ENCODE assay signal across 9 mouse cellular contexts in the genomic region with DNA sequence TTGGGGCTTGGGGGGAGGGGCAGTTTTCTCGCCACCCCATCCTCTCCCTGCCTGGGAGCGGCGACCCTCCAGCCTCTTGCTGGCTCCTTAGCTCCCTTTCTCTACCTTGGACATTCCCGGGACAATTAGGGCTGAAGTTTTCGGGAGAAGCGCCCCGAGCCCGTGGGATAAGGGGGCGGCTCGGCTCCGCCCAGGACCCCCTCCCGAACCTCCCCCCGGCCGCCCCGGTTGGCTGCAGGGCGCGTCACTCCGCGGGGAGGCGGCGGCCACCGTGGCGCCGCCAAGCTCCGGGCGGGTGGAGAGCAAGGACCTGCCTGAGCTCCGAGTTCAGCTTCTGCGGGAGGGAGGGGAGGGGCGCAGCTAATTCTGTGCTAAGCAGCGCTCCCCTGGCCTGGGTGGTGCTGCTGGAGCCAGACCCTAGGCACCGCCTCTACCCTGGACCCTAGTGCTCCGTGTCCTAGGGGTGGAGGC. TPM values are rescaled to one million over a fixed set of nuclear protein-coding genes. Genes with fewer than 3 reads are reported as not detected.
A peak's percentile ranks its signal among the peaks of the same experiment; 100 is the strongest.
DNase-seq lines count a peak whose midpoint lies in the region; ATAC-seq and TF ChIP-seq lines count a peak whose summit lies in the region.
"Had no signal": no experiment of that assay in that cellular context is flagged by ENCODE, and none has a peak within 500 bp of the region (broad histone marks: within the 10 kb centered on the region; RNA-seq: fewer than 3 reads in every experiment).

No protein-coding gene starts in this region.

- WGBS in liver, postnatal 0 days (ENCODE audit: insufficient replicate concordance) = under 1% methylated on average over 29 of the region's 32 CpGs
- WGBS in stomach, embryonic 15.5 days = under 1% methylated on average over 28 of the region's 32 CpGs

- no peak for TF ChIP-seq EP300 in liver, postnatal 0 days (IDR thresholded peaks at IDR 0.05; ENCODE audit: low read depth)

- peak overlapping the region; percentile 66 for H3K4me2 ChIP-seq in liver, postnatal 0 days (ENCODE audit: low read depth, low read length)
- H3K4me2 ChIP-seq in stomach, embryonic 15.5 days = peak overlapping the region; percentile 89

- H3K9ac ChIP-seq in liver, postnatal 0 days (replicated peaks) = peak overlapping the region; percentile 68
- no peak overlapping the region for H3K9ac ChIP-seq in stomach, embryonic 15.5 days

- no peak overlapping the region for H3K27ac ChIP-seq in embryonic fibroblast, embryonic 13.5 days (ENCODE audit: insufficient read depth, low read length)
- peak overlapping the region; percentile 91 for H3K27ac ChIP-seq in liver, postnatal 0 days (ENCODE audit: low read depth)
- no peak overlapping the region for H3K27ac ChIP-seq in stomach, embryonic 15.5 days

- peak; percentile 77 for DNase-seq in layer of hippocampus, adult 11-12 months (ENCODE audit: low spot score)
- no peak for DNase-seq in layer of hippocampus, adult 9-10 months (ENCODE audit: low spot score)
- peak; percentile 67 for DNase-seq in heart, postnatal 4 days
- DNase-seq in layer of hippocampus, adult 8-10 months (ENCODE audit: low spot score in 2 of 2) = peak; percentile 48 to 63
- peak; percentile 67 for DNase-seq in liver, postnatal 0 days

- H3K4me3 ChIP-seq in embryonic fibroblast, embryonic 13.5 days (ENCODE audit: insufficient read depth, low read length) = peak overlapping the region; percentile 39
- H3K4me3 ChIP-seq in liver, postnatal 0 days (ENCODE audit: low read depth, low read length) = peak overlapping the region; percentile 57
- peak overlapping the region; percentile 51 for H3K4me3 ChIP-seq in stomach, embryonic 15.5 days (replicated peaks)

- no peaks in the 10 kb centered on the region for H3K9me3 ChIP-seq in liver, postnatal 0 days (ENCODE audit: low read length)
- H3K9me3 ChIP-seq in stomach, embryonic 15.5 days = no peaks in the 10 kb centered on the region

- no peaks in the 10 kb centered on the region for H3K36me3 ChIP-seq in liver, postnatal 0 days (replicated peaks; ENCODE audit: insufficient read depth, low read length)
- no peaks in the 10 kb centered on the region for H3K36me3 ChIP-seq in stomach, embryonic 15.5 days
- H3K36me3 ChIP-seq: G1E had no signal

- no peaks in the 10 kb centered on the region for H3K4me1 ChIP-seq in embryonic fibroblast, embryonic 13.5 days (ENCODE audit: control insufficient read depth, insufficient read depth, low read length)
- no peaks in the 10 kb centered on the region for H3K4me1 ChIP-seq in liver, postnatal 0 days (ENCODE audit: insufficient read depth)
- H3K4me1 ChIP-seq in stomach, embryonic 15.5 days = peaks cover 29% of the 10 kb centered on the region

- H3K27me3 ChIP-seq in liver, postnatal 0 days (ENCODE audit: insufficient read depth, low read length) = peaks cover 79% of the 10 kb centered on the region
- H3K27me3 ChIP-seq in stomach, embryonic 15.5 days (replicated peaks) = peaks cover 80% of the 10 kb centered on the region

- no peak for TF ChIP-seq POLR2A in embryonic fibroblast, embryonic 13.5 days (IDR thresholded peaks at IDR 0.05; ENCODE audit: low read depth, low read length)

- no peak for TF ChIP-seq CTCF in embryonic fibroblast, embryonic 13.5 days (IDR thresholded peaks at IDR 0.05; ENCODE audit: borderline replicate concordance, insufficient read depth, low read length)
- TF ChIP-seq CTCF in liver, postnatal 0 days (IDR thresholded peaks at IDR 0.05; ENCODE audit: low read depth) = no peak

- ATAC-seq in liver, postnatal 0 days = peak; percentile 70
- ATAC-seq in stomach, embryonic 15.5 days (ENCODE audit: insufficient read depth, low FRiP score, low read depth) = peak; percentile 70
- ATAC-seq in CD4-positive, CD25-positive, alpha-beta regulatory T cell, adult 4 months = no peak

RNA-seq across cellular contexts. Expression of gene Sall1, which starts 0.6 kb away (rescaled TPM):
- polyA plus RNA-seq in embryonic fibroblast, embryonic 13.5 days (2011; ENCODE audit: insufficient read length, low read depth, missing spikeins) = 0.52 and 0.74 TPM in 2 replicates
- 1 to 10 TPM; 5.0 to 6.3 TPM for total RNA-seq in heart, postnatal 4 days (2021)
- total RNA-seq in layer of hippocampus, adult 8-10 months (2022) = 10 to 100 TPM; 13.0 to 26.1 (median 19.3) TPM
- 3.3 and 3.9 TPM in 2 replicates for polyA plus RNA-seq in liver, postnatal 0 days (2015; fragmentation: Nextera tagmentation; extraction: Ambion mirVana)
- polyA plus RNA-seq in stomach, embryonic 15.5 days (2015; fragmentation: Nextera tagmentation; extraction: Ambion mirVana) = 1.2 and 1.4 TPM in 2 replicates
- polyA plus RNA-seq in CD4-positive, CD25-positive, alpha-beta regulatory T cell, adult 4 months (2017; shearing (Covaris generic)) = not detected
- polyA plus RNA-seq: G1E had no signal
